Mouse (Mus musculus) CH12.LX (cell line): ENCODE measurements around the gene Siglech. TPM values are rescaled to one million over a fixed set of nuclear protein-coding genes. Genes with fewer than 3 reads are reported as not detected.

ENCODE experiments used
- DNase-seq: peaks from one replicate; pipeline ENCODE4 v3.0.0-alpha.2; 2013; ENCODE audit errors: extremely low read depth
- H3K27ac ChIP-seq: 2 replicates; pipeline ENCODE4 v1.5.1; 2012; ENCODE audit warnings: low read depth, mild to moderate bottlenecking, control low read depth, moderate library complexity; ENCODE audit not compliant: insufficient read depth
- H3K27me3 ChIP-seq: replicated peaks from 2 replicates; pipeline ENCODE3; 2012; ENCODE audit warnings: inconsistent platforms
- H3K36me3 ChIP-seq, 2 experiments: replicated peaks in 1 of 2; 2 replicates each; pipeline versions ENCODE3 to v1.6.1; 2012; ENCODE audit warnings: inconsistent platforms in 1 of 2, low read length in 1 of 2, mild to moderate bottlenecking in 1 of 2, mixed read lengths in 1 of 2, moderate library complexity in 1 of 2; ENCODE audit not compliant: control insufficient read depth in 1 of 2, insufficient read depth in 1 of 2
- H3K4me1 ChIP-seq, 2 experiments: 2 replicates each; pipeline ENCODE4 v1.6.1; 2012; ENCODE audit warnings: inconsistent platforms in 1 of 2, moderate library complexity in 1 of 2; ENCODE audit not compliant: insufficient read depth in 2 of 2, control insufficient read depth in 1 of 2
- H3K4me2 ChIP-seq: 2 replicates; pipeline ENCODE4 v1.6.1; 2012; ENCODE audit warnings: low read depth, mild to moderate bottlenecking, control low read depth; ENCODE audit not compliant: poor library complexity, insufficient read depth, severe bottlenecking
- H3K4me3 ChIP-seq, 3 experiments: fragments of 150-350 bp in 1 of 3; sonication (generic) in 1 of 3; replicated peaks in 1 of 3; 2 replicates each; pipeline versions ENCODE3 to v1.5.1; 2011 to 2012; ENCODE audit warnings: low read depth in 2 of 3, low read length in 2 of 3, mild to moderate bottlenecking in 2 of 3, moderate library complexity in 2 of 3, control low read depth in 1 of 3, improper control_type of control experiment in 1 of 3, inconsistent platforms in 1 of 3, mixed read lengths in 1 of 3; ENCODE audit not compliant: poor library complexity in 1 of 3
- H3K79me2 ChIP-seq: replicated peaks from 2 replicates; pipeline ENCODE4 v1.6.1; 2012; ENCODE audit warnings: mild to moderate bottlenecking, moderate library complexity; ENCODE audit not compliant: control insufficient read depth, poor library complexity, insufficient read depth, severe bottlenecking; ENCODE audit errors: extremely low read depth
- H3K9ac ChIP-seq: 2 replicates; pipeline ENCODE4 v1.6.1; 2012; ENCODE audit warnings: low read depth, mild to moderate bottlenecking, control low read depth, moderate library complexity; ENCODE audit not compliant: insufficient read depth
- H3K9me3 ChIP-seq: replicated peaks from 2 replicates; pipeline ENCODE3; 2012; ENCODE audit warnings: low read length, inconsistent platforms, mixed read lengths
- CHD2 ChIP-seq: IDR thresholded peaks from 2 replicates; pipeline ENCODE4 v1.6.1; 2011; ENCODE audit warnings: low read length, improper control_type of control experiment
- CTCF ChIP-seq, 2 experiments: IDR thresholded peaks in 1 of 2; conservative IDR thresholded peaks in 1 of 2; 2 replicates each; pipeline ENCODE4 v1.5.1; 2011 to 2012; ENCODE audit warnings: low read depth in 2 of 2, low read length in 2 of 2, improper control_type of control experiment in 1 of 2, inconsistent platforms in 1 of 2, mild to moderate bottlenecking in 1 of 2, moderate library complexity in 1 of 2
- EP300 ChIP-seq: IDR thresholded peaks from 2 replicates; pipeline ENCODE4 v1.6.1; 2011; ENCODE audit warnings: low read length, improper control_type of control experiment
- ETS1 ChIP-seq: conservative IDR thresholded peaks from 2 replicates; pipeline ENCODE4 v1.6.1; 2012; ENCODE audit warnings: low read depth, mild to moderate bottlenecking, inconsistent platforms, low read length, improper control_type of control experiment, moderate library complexity
- GABPA ChIP-seq: IDR thresholded peaks from 2 replicates; pipeline ENCODE4 v1.6.1; 2012; ENCODE audit warnings: low read depth, low read length, improper control_type of control experiment, inconsistent platforms; ENCODE audit not compliant: insufficient replicate concordance
- KAT2A ChIP-seq: IDR thresholded peaks from 2 replicates; pipeline ENCODE4 v1.6.1; 2012; ENCODE audit warnings: low read length, improper control_type of control experiment, inconsistent platforms; ENCODE audit not compliant: insufficient replicate concordance
- MYC ChIP-seq: IDR thresholded peaks from 2 replicates; pipeline ENCODE4 v1.6.1; 2011; ENCODE audit warnings: low read depth, mild to moderate bottlenecking, improper control_type of control experiment, low read length
- NELFE ChIP-seq: IDR thresholded peaks from 2 replicates; pipeline ENCODE4 v1.6.1; 2011; ENCODE audit warnings: low read depth, low read length, improper control_type of control experiment
- POLR2A ChIP-seq: IDR thresholded peaks from 2 replicates; pipeline ENCODE4 v1.6.1; 2011; ENCODE audit warnings: low read depth, mild to moderate bottlenecking, improper control_type of control experiment, low read length
- RAD21 ChIP-seq: IDR thresholded peaks from 2 replicates; pipeline ENCODE4 v1.6.1; 2011; ENCODE audit warnings: low read depth, mild to moderate bottlenecking, low read length, improper control_type of control experiment, moderate library complexity
- RCOR1 ChIP-seq: conservative IDR thresholded peaks from 2 replicates; pipeline ENCODE4 v1.6.1; 2012; ENCODE audit warnings: low read depth, mild to moderate bottlenecking, inconsistent platforms, low read length, improper control_type of control experiment
- SMC3 ChIP-seq: IDR thresholded peaks from 2 replicates; pipeline ENCODE4 v1.6.1; 2011; ENCODE audit warnings: low read depth, low read length, improper control_type of control experiment
- UBTF ChIP-seq: IDR thresholded peaks from 2 replicates; pipeline ENCODE4 v1.6.1; 2012; ENCODE audit warnings: low read depth, mild to moderate bottlenecking, inconsistent platforms, low read length, improper control_type of control experiment, moderate library complexity
- USF1 ChIP-seq: IDR thresholded peaks from 2 replicates; pipeline ENCODE4 v1.6.1; 2014; ENCODE audit warnings: low read depth, mild to moderate bottlenecking, inconsistent platforms, low read length, improper control_type of control experiment
- USF2 ChIP-seq: conservative IDR thresholded peaks from 2 replicates; pipeline ENCODE4 v1.6.1; 2011; ENCODE audit warnings: low read depth, low read length, improper control_type of control experiment
- ZKSCAN1 ChIP-seq: IDR thresholded peaks from 2 replicates; pipeline ENCODE4 v1.6.1; 2012; ENCODE audit warnings: low read depth, inconsistent platforms, low read length, improper control_type of control experiment, borderline replicate concordance
- ZMIZ1 ChIP-seq: IDR thresholded peaks from 2 replicates; pipeline ENCODE4 v1.6.1; 2012; ENCODE audit warnings: low read depth, mild to moderate bottlenecking, inconsistent platforms, low read length, improper control_type of control experiment
- dilution Hi-C: fragments of 300-500 bp; cut with MboI; formaldehyde crosslinking; loops from 2 replicates; pipeline ENCODE4 v1.14.3; 2020; ENCODE audit warnings: low sequenced_read_pairs; ENCODE audit not compliant: extremely low pct_unique_long_range_greater_than_20kb, extremely low pct_ligation_motif_present
- in situ Hi-C: fragments of 300-500 bp; cut with MboI; formaldehyde crosslinking; loops from 3 replicates; pipeline ENCODE4 v1.14.3; 2019; ENCODE audit warnings: low sequenced_read_pairs, low pct_ligation_motif_present, low pct_unique_long_range_greater_than_20kb, mixed read lengths
- polyA plus RNA-seq: library from polyadenylated mRNA; unstranded; fragments of >175 nt; gene quantifications from 2 replicates; pipeline ENCODE4 v1.2.1, GENCODE M21; 2012; ENCODE audit warnings: low read depth; ENCODE audit not compliant: insufficient read length
- total RNA-seq, 2 experiments: library from RNA; depleted of rRNA; stranded (reverse); fragments of 300-350 nt in 1 of 2; fragments of >200 nt in 1 of 2; gene quantifications; 2 replicates each; pipeline ENCODE4 v1.2.3; 2012 to 2014

Siglech gene
- total and polyA plus RNA-seq, 3 experiments, result 0.35 to 0.66 TPM; not detected in 1

DNA sequence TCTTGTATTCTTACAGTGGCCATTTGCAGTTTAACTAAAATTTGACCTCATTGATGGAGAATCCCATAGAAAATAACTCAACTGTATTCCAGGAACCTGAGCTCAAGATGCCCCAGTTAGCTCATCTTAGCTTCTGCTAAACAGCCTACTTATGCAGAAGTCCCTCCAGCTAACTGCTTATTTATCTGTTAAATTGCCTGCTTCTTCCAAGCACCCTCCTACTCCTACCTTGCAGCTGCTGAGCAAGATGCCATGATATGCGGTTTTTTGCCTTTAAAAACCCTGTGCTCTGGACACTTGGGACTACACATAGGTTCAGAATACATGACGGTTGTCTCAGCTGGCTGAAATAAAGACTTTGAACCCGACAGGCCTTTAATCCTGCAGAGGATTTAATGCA is 8.6 kb upstream of the Siglech start:
- H3K9me3 ChIP-seq, result no peaks in the 10 kb centered on the region
- H3K36me3 ChIP-seq, result no peaks in the 10 kb centered on the region
- H3K27me3 ChIP-seq, result no peaks in the 10 kb centered on the region
- H3K79me2 ChIP-seq, result no peaks in the 10 kb centered on the region
- no peaks in the 10 kb centered on the region for H3K4me1 ChIP-seq
- DNase-seq, result no peak
- no peak overlapping the region for H3K9ac ChIP-seq
- dilution Hi-C loops, result no loop called here
- no peak overlapping the region for H3K4me2 ChIP-seq
- no peak overlapping the region for H3K4me3 ChIP-seq
- TF ChIP-seq KAT2A, result no peak
- TF ChIP-seq SMC3, result no peak
- no peak for TF ChIP-seq ZKSCAN1
- TF ChIP-seq NELFE, result no peak
- no peak for TF ChIP-seq ETS1
- no peak for TF ChIP-seq USF2
- no peak for TF ChIP-seq RCOR1
- no peak for TF ChIP-seq MYC
- TF ChIP-seq RAD21, result no peak
- TF ChIP-seq POLR2A, result no peak
- no peak for TF ChIP-seq GABPA
- no peak for TF ChIP-seq CTCF (conservative IDR thresholded peaks at IDR 0.05 in 1 of 2, IDR thresholded peaks at IDR 0.05 in 1 of 2; ENCODE audit: low read depth in 2 of 2, low read length in 2 of 2)
- TF ChIP-seq EP300, result no peak
- in situ Hi-C loops, result no loop called here
- H3K27ac ChIP-seq, result no peak overlapping the region

- Histone ChIP-seq H3K4me3 (no peak overlapping the region), H3K4me1 (peaks cover 11 to 51% of the 10 kb centered on the region in 2 experiments), H3K27me3 (no peaks in the 10 kb centered on the region), H3K79me2 (no peaks in the 10 kb centered on the region), H3K27ac (no peak overlapping the region), H3K9ac (no peak overlapping the region), H3K4me2 (no peak overlapping the region), H3K9me3 (no peaks in the 10 kb centered on the region), H3K36me3 (no peaks in the 10 kb centered on the region)
- in situ Hi-C loops (no loop called here), dilution Hi-C loops (no loop called here)
- no peak for DNase-seq
- no peak for TF ChIP-seq ETS1
- TF ChIP-seq USF1, result no peak
- no peak for TF ChIP-seq EP300
- no peak for TF ChIP-seq CHD2
- TF ChIP-seq ZMIZ1, result no peak
- TF ChIP-seq UBTF, result no peak
Measured at GRCm38 (mm10) chr7:55780011-55780410, 12.0 kb downstream of the Siglech start.
